Mouse (Mus musculus): ENCODE measurements at regions not wholly inside any gene's neighbourhood (a gene's known extent, or its start where the extent isn't known, plus 50 kb on each side); places are given as distances from the start of the nearest gene placed in this dataset.
"Not testable (repeated sequence)": the region's sequence is repeated elsewhere in the genome, so short reads cannot be mapped to it uniquely, and the experiment has no call there.

DNA sequence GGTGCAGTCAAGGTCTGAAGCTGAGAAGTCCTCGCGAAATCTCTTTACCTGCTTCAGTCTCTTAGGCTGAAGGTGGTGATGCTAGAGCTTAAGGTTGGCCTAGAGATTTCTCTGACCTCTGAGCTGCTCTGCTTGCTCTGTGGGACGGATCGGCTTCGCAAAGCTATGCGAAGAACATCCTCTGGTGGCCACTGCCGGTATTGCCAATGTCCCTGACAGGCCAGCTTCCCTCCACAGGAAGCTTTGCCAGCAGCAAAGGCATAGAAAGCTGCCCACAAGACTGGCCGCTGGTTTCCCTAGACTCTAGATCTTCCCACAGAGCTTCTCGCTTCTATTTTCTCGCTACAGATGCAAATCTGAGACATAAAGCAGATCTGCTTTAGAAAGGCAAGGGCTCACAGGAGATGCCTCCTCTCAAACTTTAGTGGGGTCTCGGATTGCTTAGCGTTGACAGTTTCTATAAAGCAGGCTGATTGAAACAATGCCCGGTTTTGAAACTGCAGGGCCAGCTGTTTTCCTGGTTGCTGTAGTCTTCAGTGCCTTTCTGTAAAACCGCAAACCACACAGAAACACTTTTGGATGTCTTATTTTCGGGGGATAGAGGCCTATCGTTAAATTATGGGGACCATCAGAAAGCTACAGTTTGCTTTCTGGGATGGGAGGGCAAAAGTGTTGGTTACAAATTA lies 153.7 kb downstream of the Car8 start:
- peak; percentile 38 to 78 for DNase-seq (ENCODE audit: low spot score in 2 of 2)

GRCm38 (mm10) chr4:8079349-8079748 lies 159.5 kb downstream of the Car8 start:
- DNase-seq (ENCODE audit: low spot score in 2 of 2) = no peak

DNA sequence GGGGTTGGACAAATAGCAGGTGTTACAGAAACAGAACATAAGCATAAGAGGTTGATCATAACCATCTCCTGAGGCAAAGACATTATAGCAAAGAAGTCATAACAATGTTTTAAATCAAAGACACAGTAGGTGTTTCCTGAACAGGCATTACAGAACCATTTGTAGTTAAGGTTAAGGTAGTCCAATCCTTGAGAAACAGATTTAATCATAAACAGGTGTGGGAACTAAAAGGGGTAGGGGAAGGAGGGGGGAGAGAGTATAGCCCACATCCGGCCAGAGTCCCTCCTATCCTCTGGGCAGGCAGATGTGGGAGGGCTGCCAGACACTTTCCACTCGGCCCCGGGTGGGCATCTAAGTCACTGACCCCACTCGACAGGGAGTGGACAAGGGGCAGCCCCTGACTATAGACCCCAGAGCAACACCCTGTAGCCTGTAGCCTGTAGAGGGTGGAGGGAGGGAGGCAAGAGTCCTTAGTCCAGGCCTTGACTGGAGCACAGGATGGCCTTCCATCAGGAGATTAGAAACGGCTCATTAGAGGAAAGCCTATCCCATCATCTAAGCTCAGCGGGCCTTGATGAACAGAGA lies 165.8 kb downstream of the Car8 start:
- no peak for DNase-seq (ENCODE audit: low spot score in 2 of 2)

GRCm38 (mm10) chr4:8070693-8071092 lies 168.1 kb downstream of the Car8 start:
- DNase-seq (ENCODE audit: low spot score in 2 of 2) = not testable (repeated sequence)

GRCm38 (mm10) chr4:8068086-8068485 lies 170.8 kb downstream of the Car8 start:
- DNase-seq (ENCODE audit: low spot score in 2 of 2) = no peak

GRCm38 (mm10) chr4:8041776-8042175 lies 197.1 kb downstream of the Car8 start:
- no peak for DNase-seq (ENCODE audit: low spot score in 2 of 2)

GRCm38 (mm10) chr4:8037863-8038262 lies 201.0 kb downstream of the Car8 start:
- DNase-seq (ENCODE audit: low spot score in 2 of 2) = no peak

DNA sequence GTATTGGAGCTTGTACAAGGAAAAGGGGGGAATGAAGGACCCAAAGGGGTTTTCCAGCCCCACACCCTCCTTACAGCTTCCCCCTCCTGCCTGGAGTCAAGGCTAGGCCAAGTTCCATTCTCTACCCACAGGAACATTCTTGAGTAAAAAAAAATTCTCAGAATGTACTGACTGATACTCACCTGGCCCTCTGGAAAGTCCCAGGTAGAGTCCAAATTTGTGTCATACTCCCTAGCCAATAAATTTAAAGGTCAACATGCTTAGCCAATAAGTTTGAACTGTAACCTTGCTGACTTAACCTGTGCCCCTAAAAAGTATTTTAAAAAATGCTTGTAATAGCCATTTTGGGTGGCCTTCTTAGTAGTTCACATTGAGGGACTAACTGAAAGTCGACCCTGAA lies 205.4 kb downstream of the Car8 start:
- not testable (repeated sequence) for DNase-seq (ENCODE audit: low spot score in 2 of 2)

GRCm38 (mm10) chr4:8005155-8005554 lies 233.7 kb downstream of the Car8 start:
- DNase-seq (ENCODE audit: low spot score in 2 of 2) = peak; percentile 7 to 38

DNA sequence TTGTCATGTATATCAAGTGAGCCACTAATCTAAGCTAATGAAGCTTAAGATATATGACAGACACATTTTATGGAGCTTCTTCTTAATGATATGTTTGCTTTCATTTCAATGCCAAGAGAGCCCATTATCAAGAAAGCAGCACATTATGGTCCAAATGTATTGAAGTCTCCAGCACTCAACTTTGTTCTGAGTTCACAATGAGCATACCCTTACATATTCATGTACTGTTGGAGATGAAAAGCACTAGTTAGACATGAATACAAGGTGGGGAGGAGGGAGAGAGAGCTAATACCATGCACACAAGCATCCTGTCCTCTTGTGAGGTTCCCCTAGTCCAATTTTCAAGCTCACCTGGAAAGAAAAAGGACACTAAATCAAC lies 241.3 kb downstream of the Car8 start:
- DNase-seq (ENCODE audit: low spot score in 2 of 2) = no peak

- no peak for DNase-seq (ENCODE audit: low spot score in 2 of 2)
These were observed 241.8 kb downstream of the Car8 start for GRCm38 (mm10) chr4:7996923-7997574.

DNA sequence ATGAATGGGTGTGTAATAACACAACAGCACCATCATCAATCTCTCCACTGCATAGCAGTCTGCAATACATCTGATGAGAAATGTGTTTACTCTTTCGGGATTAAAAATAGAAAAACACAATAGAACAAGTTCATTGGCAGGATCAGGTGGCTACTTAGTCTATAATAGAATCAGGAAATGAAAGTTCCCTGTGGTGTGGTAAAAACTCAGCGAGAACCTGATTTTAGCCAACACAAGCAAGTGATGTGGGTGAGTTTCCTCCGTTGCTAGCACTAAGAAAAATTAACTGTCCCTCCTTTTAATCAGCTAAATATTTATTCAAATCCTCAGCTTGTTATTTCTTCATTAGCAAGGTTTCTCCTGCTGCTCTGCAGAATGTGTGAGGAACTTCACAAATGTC lies 245.9 kb downstream of the Car8 start:
- no peak for DNase-seq (ENCODE audit: low spot score in 2 of 2)

- DNase-seq (ENCODE audit: low spot score in 2 of 2) = no peak
These were observed 251.1 kb downstream of the Car8 start for GRCm38 (mm10) chr4:7987781-7988180.

- DNase-seq (ENCODE audit: low spot score in 2 of 2) = no peak
These were observed 251.5 kb downstream of the Car8 start for GRCm38 (mm10) chr4:7987346-7987745.

DNA sequence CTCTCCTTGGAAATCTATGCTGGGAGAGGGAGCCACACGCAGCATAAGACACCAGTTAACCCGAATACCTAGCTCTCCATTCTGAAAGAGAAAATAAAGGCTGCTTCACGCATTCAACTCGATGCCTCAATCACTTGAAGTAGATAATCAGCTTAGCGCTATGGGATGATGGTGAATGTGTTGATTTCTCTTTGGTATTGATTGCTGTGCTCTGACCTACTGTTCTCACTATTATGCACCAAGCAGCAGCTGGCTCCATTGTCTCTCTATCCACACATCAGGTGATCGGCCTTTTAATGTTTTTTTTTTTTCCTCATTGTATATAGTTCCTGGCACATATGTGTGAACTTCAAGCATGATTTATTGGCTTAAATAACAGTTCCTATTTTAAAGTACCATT lies 254.0 kb downstream of the Car8 start:
- no peak for DNase-seq (ENCODE audit: low spot score in 2 of 2)

DNA sequence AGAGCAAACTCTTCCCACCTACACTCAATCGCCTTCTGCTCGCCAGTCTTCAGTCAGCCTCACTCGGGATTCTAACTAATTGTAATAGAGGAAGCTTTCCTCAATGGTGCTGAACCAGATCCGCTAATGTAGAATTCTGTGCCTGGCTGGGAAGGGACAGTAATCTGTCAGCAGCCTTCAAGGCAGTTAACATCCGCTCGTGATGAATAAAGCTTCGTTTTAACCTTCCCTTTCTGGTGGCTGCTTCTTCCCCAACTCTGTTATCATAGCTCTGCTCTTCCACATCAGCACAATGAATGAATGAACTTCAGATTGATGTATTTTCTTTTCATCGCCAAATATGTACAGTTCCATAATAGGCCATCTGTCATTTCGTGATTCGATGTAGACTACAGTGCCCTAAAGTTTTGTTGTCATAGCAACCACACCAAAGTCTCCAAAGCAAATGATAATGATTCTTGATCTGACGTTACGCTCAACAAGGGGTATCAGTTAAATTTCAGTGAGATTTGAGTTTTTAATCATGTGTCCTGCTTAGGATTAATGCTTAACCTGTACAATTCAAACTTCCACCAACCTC lies 259.0 kb downstream of the Car8 start:
- DNase-seq (ENCODE audit: low spot score in 2 of 2) = no peak

DNA sequence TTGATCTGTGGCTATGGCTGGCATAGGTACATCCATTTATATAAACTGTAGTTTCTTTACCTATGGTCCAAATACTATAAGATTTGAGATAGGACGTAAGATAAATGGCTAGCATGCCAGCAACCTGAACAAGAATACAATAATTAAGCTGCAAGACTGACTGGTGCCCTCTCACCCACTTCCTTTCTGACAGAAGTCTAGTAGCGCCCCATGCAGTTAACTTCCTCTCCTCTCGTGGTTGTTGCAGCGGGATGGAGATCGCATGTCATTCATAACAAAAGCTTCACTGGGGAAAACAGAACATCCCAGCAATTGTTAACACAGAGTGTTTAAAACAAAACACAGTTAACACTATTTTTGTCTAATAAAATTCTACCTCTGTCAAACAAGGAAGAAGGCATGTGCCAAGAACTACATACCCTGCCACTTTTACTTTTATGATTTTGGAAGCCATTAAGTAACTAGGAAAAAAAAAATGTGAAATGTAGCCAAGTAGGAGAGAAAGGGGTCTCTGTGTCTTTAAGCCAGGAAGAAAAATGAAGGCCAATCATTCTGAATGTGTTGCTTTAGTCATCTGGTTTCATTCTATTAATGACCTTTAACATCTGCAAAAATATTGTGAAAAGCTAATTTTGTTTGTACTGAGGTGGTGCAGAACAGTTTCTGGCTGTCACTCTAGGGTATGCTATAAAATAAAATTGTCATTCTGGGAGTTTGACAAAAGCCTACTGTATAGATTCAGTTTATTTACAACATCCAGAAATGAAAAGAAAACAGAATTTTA lies 261.0 kb downstream of the Car8 start:
- no peak for DNase-seq (ENCODE audit: low spot score in 2 of 2)

- no peak for DNase-seq (ENCODE audit: low spot score in 2 of 2)
These were observed 268.6 kb downstream of the Car8 start for GRCm38 (mm10) chr4:7970272-7970671.

DNA sequence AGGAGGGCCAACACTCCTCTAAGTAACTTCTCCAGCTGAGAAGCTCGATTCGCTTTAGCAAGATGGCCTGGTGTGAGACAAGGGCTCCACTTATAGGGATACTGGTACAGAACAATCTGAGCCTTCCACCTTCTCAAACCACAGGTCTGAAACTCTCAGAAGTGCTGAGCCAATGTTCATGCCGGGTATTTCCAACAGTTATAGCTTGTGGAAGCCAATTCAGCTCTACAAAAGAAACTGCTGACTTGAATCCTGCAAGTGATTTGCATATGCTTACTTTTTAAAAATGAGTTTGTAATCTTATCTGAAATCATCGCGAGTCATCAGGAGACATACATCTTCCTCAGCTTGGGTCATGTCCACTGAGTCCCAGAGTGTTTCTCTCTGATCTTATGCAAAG lies 273.2 kb downstream of the Car8 start:
- DNase-seq (ENCODE audit: low spot score in 2 of 2) = no peak

- DNase-seq (ENCODE audit: low spot score in 2 of 2) = no peak
These were observed 277.2 kb downstream of the Car8 start for GRCm38 (mm10) chr4:7961521-7962172.

DNA sequence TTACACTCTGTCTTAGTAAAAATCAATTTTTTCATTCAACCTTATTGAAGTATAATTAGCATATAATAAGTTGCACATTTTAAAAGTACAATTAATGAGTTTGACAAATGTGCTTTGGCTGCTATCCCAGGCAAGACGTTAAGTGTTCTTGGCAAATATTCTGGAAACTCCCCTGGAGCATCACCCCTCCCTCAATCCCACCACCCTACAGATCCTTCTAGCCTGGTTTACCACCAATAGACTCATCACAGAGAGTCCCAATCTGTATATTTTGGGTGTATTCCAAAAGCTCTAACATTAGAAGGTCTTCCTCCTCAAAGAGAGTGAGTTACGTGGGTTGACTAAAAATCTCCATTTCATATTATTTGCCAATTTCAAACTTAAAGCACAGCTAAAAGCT lies 278.5 kb downstream of the Car8 start:
- no peak for DNase-seq (ENCODE audit: low spot score in 2 of 2)

DNA sequence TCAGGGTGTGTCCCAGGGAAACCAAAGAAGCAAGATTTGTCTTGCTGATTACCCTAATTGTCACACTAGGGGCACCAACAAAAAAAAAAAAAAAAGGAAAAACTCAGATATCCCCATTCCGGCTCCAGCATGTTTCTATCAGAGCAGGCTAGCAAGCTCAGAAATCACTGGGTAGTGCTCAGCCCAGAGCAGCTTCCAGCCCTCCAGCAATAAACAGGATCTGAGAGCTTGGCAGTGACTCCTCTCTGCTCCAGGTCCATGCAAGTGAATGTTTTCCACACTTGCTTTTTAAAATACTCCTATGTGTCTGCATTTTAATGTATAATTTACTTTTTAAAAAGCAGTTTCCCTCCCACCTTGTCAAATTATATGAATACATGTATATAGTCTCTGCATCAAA lies 290.8 kb downstream of the Car8 start:
- no peak for DNase-seq (ENCODE audit: low spot score in 2 of 2)

Data from frontal cortex, postnatal 10 days (tissue).